Mouse (Mus musculus) gastrocnemius, postnatal 36 days (tissue): Measurements from ENCODE around the gene Mettl7b. TPM values are rescaled to one million over a fixed set of nuclear protein-coding genes. Genes with fewer than 3 reads are reported as not detected.

Experiments used
- total RNA-seq, 2 experiments: library from RNA; stranded (reverse); gene quantifications; 2 replicates each; pipeline ENCODE4 v1.2.3; 2021

Mettl7b gene
- total RNA-seq, 2 experiments from 2014 or later: 0.28 TPM; not detected in 1

Other genes with a start within 250 kb of the Mettl7b start
- gene Dgka, start 216.1 kb downstream of the Mettl7b start, total RNA-seq: 1 to 10 TPM; 7.7 to 9.8 TPM
- gene Pym1, start 213.1 kb downstream of the Mettl7b start, total RNA-seq: 10 to 100 TPM in 1 of 2 experiments, 1 to 10 TPM in 1; 8.8 to 11.7 TPM
- 1 to 10 TPM in 1 of 2 experiments, under 1 TPM in 1; 0.92 to 2.6 TPM for gene Mmp19, start 170.1 kb downstream of the Mettl7b start, total RNA-seq
- 10 to 100 TPM; 19.1 to 20.0 TPM for gene Dnajc14, start 156.9 kb downstream of the Mettl7b start, total RNA-seq
- gene Tmem198b, start 156.6 kb downstream of the Mettl7b start, total RNA-seq: 1 to 10 TPM; 2.9 to 3.2 TPM
- 10 to 100 TPM; 25.2 to 27.2 TPM for gene Sarnp, start 143.7 kb downstream of the Mettl7b start, total RNA-seq
- 1 to 10 TPM; 3.4 to 3.5 TPM for gene Ormdl2, start 139.3 kb downstream of the Mettl7b start, total RNA-seq
- 1 to 10 TPM; 2.8 to 5.8 TPM for gene Gdf11, start 69.3 kb downstream of the Mettl7b start, total RNA-seq
- 100 to 1,000 TPM in 1 of 2 experiments, 10 to 100 TPM in 1; 94.8 to 103 TPM for gene Cd63, start 60.0 kb downstream of the Mettl7b start, total RNA-seq
- gene Rdh5, start 38.1 kb downstream of the Mettl7b start, total RNA-seq: 1 to 10 TPM; 3.5 to 4.1 TPM
- gene Bloc1s1, start 37.0 kb downstream of the Mettl7b start, total RNA-seq: 100 to 1,000 TPM; 146 to 165 TPM
- gene Itga7, start 27.2 kb downstream of the Mettl7b start, total RNA-seq: 10 to 100 TPM; 47.9 to 60.1 TPM
- gene Olfr9, start 28.4 kb upstream of the Mettl7b start, total RNA-seq: not detected
- gene Olfr763, start 49.8 kb upstream of the Mettl7b start, total RNA-seq: not detected
- not detected for gene Olfr764-ps1, start 78.9 kb upstream of the Mettl7b start, total RNA-seq
- gene Olfr765, start 89.0 kb upstream of the Mettl7b start, total RNA-seq: not detected
- not detected for gene Olfr766-ps1, start 108.0 kb upstream of the Mettl7b start, total RNA-seq
- not detected for gene Olfr767, start 121.9 kb upstream of the Mettl7b start, total RNA-seq
- not detected for gene Olfr768, start 138.4 kb upstream of the Mettl7b start, total RNA-seq
- not detected for gene Olfr769, start 156.9 kb upstream of the Mettl7b start, total RNA-seq
- not detected for gene Olfr770, start 178.0 kb upstream of the Mettl7b start, total RNA-seq
- not detected for gene Olfr771, start 203.8 kb upstream of the Mettl7b start, total RNA-seq
- gene Olfr772, start 216.9 kb upstream of the Mettl7b start, total RNA-seq: not detected
- gene Olfr773, start 226.4 kb upstream of the Mettl7b start, total RNA-seq: not detected